Mouse (Mus musculus) ES-E14 (cell line): Measurements from ENCODE around the gene Kif1c.

Experiments used
- CHD2 ChIP-seq: IDR thresholded peaks from 2 replicates; pipeline ENCODE4 v1.6.1; 2014; ENCODE audit warnings: mild to moderate bottlenecking, low read depth, low read length, inconsistent platforms
- MAFK ChIP-seq: IDR thresholded peaks from 2 replicates; pipeline ENCODE4 v1.6.1; 2014; ENCODE audit warnings: mild to moderate bottlenecking, low read depth, low read length, inconsistent platforms; ENCODE audit not compliant: insufficient read depth
- ZC3H11A ChIP-seq: IDR thresholded peaks from 2 replicates; pipeline ENCODE4 v1.6.1; 2012; ENCODE audit warnings: low read depth, mild to moderate bottlenecking, inconsistent platforms, low read length, borderline replicate concordance

DNA sequence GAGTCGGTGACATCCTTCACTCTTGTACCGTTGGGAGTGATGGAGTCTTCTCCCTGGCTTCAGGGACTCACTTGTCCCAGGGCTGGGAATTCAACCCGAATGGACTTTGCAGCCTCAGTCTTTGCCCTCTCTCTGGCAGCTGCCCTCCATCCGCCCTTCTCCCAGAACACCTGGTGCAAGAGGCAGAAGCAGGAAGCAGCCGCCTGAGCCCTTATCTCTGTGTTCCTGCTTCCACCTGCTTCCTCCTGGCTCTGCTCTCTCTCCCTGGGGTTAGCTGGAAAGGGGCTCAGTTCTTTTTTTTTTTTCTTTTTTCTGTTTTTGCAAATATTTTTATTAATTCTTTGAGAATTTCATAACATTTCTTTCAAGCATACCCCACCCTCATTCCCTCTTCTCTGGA, 37.4 kb downstream of the Kif1c start:
- TF ChIP-seq MAFK (no peak), ZC3H11A (no peak), CHD2 (no peak)
